Mouse (Mus musculus): ENCODE data around the gene Ror1. TPM values are rescaled to one million over a fixed set of nuclear protein-coding genes. Genes with fewer than 3 reads are reported as not detected.

The Ror1 gene
- 7.1 and 11.1 TPM in 2 replicates for polyA plus RNA-seq (2016; fragmentation: Nextera tagmentation; extraction: Ambion mirVana)

DNA sequence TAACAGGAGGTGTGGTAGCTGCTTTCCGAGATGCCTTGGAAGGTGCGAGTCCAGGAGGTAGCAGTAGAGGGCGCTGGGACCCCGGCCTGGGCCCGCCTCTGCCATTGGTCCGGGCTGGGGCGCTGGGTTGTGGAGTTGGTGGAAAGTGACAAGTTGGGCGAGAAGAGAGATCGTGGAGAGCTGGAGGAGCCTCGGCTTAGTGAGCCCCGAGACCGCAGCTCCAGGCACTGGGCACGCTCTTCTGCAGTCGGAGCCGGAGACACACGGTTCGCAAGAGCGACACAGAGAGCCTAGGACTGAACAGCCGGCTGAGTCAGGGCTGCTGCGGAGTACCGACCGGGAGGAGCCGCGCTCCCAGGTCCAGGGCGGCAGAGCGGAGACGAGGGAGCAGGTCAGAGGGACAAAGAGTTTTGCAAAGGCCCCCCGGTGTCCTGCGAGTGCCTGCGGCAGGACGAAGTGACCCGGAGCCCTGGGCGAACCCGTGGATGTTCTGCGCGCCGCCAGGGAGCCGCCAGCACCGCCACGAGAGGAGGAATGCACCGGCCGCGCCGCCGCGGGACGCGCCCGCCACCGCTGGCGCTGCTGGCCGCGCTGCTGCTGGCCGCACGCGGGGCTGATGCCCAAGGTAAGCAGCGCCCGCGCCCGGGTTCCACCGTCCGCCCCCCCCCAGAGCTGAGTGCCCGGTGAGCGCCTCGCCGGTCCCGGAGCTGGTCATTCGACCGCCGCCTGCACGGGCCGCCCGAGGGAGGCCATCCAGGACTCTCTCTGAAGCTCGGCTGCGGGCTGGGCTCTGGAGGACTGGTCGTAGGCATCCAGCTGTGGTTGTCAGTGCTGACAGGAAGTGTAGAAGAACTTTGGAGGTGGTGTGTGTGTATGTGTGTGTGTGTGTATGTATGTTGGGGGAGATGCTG lies at the start of gene Ror1:
Gene Ror1 (plus strand): TSS at position 107 of the 911 bp plus-strand sequence.
- H3K27me3 ChIP-seq (ENCODE audit: insufficient read depth, poor library complexity, severe bottlenecking): peaks cover 27% of the 10 kb centered on the region

DNA sequence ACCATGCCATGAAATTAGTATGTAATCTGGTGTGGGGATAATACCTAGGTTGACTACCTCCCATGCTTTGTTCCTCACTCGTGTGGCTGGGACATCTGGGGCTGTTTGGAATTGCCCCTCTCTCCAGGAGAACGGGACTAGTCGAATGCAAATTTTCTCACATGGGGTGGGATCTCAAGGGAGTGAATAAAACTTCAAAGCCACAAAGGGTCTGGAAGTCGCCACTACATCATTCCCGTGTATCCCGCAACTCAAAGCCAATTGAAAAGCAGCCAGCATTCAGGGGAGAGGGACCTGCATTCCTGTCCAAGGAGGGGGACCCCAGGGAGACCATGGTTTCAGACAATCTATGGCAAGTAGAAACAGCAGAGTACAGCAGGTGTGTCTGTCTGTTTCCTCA lies 48.5 kb upstream of the Ror1 start:
- Histone ChIP-seq H3K27me3 (ENCODE audit: insufficient read depth, poor library complexity, severe bottlenecking) (no peaks in the 10 kb centered on the region), H3K4me3 (no peak overlapping the region), H3K9me3 (no peaks in the 10 kb centered on the region), H3K4me1 (replicated peaks) (no peaks in the 10 kb centered on the region), H3K27ac (no peak overlapping the region), H3K36me3 (no peaks in the 10 kb centered on the region)
- no peak for DNase-seq (ENCODE audit: low spot score)
- WGBS: 41% methylated on average over 6 of the region's 6 CpGs

More for the DNA sequence above, at the start of gene Ror1:
- peak within 1 kb of the TSS; percentile 88 for H3K4me3 ChIP-seq
- peaks cover 42% of the 10 kb centered on the region for H3K4me1 ChIP-seq (replicated peaks)
- H3K9me3 ChIP-seq: no peaks in the 10 kb centered on the region
- no peaks in the 10 kb centered on the region for H3K36me3 ChIP-seq
- peak within 1 kb of the TSS; percentile 91 for H3K27ac ChIP-seq
- DNase-seq (ENCODE audit: low spot score): peak; percentile 96
- WGBS: under 1% methylated on average over 76 of the region's 76 CpGs

DNA sequence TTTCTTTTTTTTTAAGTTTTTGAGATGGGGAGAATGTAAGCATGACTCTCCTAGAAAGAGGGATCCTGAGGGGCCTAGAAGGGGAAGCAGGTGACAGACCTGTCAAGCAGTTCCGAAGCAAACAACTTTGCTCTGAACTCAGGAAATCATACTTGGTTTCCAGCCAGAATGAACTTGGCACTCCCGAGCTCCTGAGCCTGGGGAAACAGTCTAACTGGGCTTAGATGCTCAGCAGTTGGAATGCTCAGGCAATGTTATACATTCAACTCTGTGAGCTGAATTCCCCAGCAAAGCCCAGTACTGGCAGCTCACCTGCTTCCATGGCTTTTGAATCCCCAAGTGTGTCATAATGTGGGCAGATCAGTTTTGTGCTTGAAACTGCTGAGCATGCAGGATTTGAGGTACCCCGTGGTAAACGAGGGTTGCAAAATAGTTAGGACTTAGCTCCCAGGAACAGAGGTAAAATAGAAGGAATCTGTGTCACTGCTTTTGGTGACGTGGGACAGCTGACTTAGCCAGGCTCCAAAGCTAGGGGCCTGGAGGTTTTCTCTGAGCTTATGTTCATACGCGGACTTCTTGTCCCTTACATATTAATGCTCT lies 47.1 kb upstream of the Ror1 start:
- no peak overlapping the region for H3K4me3 ChIP-seq
- no peaks in the 10 kb centered on the region for H3K4me1 ChIP-seq (replicated peaks)
- 85% methylated on average over 7 of the region's 7 CpGs for WGBS
- no peaks in the 10 kb centered on the region for H3K36me3 ChIP-seq
- DNase-seq (ENCODE audit: low spot score): no peak
- no peaks in the 10 kb centered on the region for H3K9me3 ChIP-seq
- no peaks in the 10 kb centered on the region for H3K27me3 ChIP-seq (ENCODE audit: insufficient read depth, poor library complexity, severe bottlenecking)
- no peak overlapping the region for H3K27ac ChIP-seq

DNA sequence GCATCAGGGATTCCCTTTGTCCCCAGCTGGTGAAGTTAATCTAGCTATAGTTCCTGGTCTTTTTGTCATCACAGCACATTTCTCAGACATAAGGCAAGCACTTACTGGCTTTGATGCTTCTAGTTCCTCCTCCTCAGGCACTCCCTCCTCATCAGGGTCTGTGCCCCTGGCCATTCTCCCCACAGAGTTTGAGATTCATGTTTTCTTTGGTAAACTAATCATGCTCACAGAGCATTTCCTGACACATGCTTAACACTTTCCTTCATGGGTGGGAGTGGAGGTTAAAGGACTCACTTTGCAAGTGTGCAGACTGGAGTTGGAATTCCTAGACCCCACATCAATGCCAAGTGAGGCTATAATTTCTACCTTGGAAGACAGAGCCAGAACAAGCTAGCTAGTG lies 43.8 kb upstream of the Ror1 start:
- no peaks in the 10 kb centered on the region for H3K27me3 ChIP-seq (ENCODE audit: insufficient read depth, poor library complexity, severe bottlenecking)

DNA sequence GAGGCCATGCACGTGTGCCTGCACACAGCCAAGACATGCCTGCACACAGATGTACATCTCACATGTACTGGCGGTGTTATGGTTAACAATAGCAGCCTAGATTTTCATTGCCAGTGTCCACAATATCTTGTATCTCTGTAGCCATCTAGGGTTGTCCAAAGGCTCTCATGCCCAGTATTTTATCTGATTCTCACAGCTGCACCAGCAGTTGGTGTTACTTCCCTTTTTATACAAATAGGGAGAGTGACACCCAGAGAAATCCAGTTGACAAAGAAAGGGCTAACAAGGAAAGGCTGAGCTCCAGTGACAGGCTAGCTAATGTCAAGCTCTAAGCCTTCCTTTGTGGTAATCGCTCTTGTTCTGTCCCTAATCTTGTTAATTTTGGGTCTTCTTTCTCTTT lies 43.3 kb upstream of the Ror1 start:
- 82% methylated on average over 3 of the region's 3 CpGs for WGBS
- Histone ChIP-seq H3K27ac (no peak overlapping the region), H3K4me1 (replicated peaks) (0 out of 2 replicates have a peak, but pooled peaks cover 7% of the 10 kb centered on the region), H3K36me3 (no peaks in the 10 kb centered on the region), H3K27me3 (ENCODE audit: insufficient read depth, poor library complexity, severe bottlenecking) (no peaks in the 10 kb centered on the region), H3K4me3 (no peak overlapping the region), H3K9me3 (no peaks in the 10 kb centered on the region)
- DNase-seq (ENCODE audit: low spot score): no peak

More for the DNA sequence above, 43.8 kb upstream of the Ror1 start:
- no peak for DNase-seq (ENCODE audit: low spot score)
- Histone ChIP-seq H3K27ac (no peak overlapping the region), H3K36me3 (no peaks in the 10 kb centered on the region), H3K4me3 (no peak overlapping the region), H3K4me1 (replicated peaks) (0 out of 2 replicates have a peak, but pooled peaks cover 7% of the 10 kb centered on the region), H3K9me3 (no peaks in the 10 kb centered on the region)

DNA sequence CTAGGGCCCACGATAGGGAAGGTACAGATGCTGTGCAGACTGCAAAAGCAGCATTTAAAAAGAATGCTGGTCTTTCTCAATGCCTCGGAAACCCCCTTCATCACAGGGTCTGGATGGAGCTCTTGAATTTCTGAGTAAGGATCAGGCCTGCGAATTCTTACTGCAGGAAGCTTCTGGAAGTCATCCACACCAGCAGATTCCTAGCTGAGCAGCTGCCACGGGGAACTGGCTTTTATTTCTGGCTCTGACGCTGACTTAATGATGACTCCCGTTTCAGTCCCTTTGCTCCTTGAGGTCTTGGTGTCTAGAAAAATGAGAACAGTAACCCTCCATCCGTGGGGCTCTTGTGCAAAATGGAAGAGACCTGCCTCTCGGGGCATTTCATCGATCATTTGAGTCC lies 39.5 kb upstream of the Ror1 start:
- H3K27me3 ChIP-seq (ENCODE audit: insufficient read depth, poor library complexity, severe bottlenecking): peaks cover 5% of the 10 kb centered on the region; the same call in 1 of the 2 replicates
- WGBS: 75% methylated on average over 9 of the region's 9 CpGs
- DNase-seq (ENCODE audit: low spot score): no peak

DNA sequence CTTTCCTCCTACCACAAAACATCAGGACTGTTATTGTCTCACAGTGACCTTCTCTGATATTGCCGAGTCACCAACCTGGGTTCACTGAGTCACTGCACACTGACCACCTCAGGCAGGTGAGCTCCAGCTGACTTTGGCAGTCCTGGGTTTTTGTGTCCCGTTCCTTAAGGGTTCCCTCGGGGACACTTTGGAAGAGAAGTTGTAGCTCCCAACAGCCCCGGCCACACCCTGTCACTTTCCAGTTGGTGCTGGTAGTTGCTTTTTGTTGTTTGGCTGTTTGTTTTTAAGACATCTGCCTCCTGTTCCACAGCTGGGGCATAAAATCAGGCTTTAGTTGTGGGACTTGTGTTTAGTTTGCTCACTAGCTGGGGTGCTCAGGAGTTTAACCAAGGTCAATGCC lies 39.1 kb upstream of the Ror1 start:
- H3K4me1 ChIP-seq (replicated peaks): peaks cover 16% of the 10 kb centered on the region
- H3K4me3 ChIP-seq: no peak overlapping the region
- WGBS: 76% methylated on average over 4 of the region's 4 CpGs
- H3K9me3 ChIP-seq: no peaks in the 10 kb centered on the region
- H3K27ac ChIP-seq: no peak overlapping the region
- peaks cover 5% of the 10 kb centered on the region; the same call in 1 of the 2 replicates for H3K27me3 ChIP-seq (ENCODE audit: insufficient read depth, poor library complexity, severe bottlenecking)
- no peaks in the 10 kb centered on the region for H3K36me3 ChIP-seq
- DNase-seq (ENCODE audit: low spot score): no peak

More for the DNA sequence above, 39.5 kb upstream of the Ror1 start:
- Histone ChIP-seq H3K36me3 (no peaks in the 10 kb centered on the region), H3K9me3 (no peaks in the 10 kb centered on the region), H3K27ac (no peak overlapping the region), H3K4me3 (no peak overlapping the region), H3K4me1 (replicated peaks) (peaks cover 12% of the 10 kb centered on the region)

DNA sequence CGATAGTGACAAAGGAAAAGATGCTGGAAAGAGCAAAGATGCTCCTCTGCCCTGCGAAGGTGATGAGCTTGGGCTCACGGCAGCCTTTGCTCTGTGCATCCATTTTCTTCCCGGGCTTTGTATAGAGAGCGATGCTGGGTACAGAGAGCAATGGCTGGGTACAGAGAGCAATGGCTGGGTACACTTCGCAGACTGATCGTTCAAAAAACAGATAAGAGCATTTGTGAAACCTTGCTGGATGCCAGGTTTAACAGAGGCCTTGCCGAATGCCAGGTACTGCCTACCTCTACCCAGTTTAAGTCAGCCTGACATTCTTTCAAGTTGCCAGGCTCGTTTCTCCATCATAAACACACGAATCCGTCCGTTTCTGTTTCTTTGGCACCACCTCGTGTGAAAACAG lies 38.2 kb upstream of the Ror1 start:
- no peak for DNase-seq (ENCODE audit: low spot score)
- Histone ChIP-seq H3K36me3 (no peaks in the 10 kb centered on the region), H3K9me3 (no peaks in the 10 kb centered on the region), H3K4me3 (no peak overlapping the region), H3K4me1 (replicated peaks) (peaks cover 20% of the 10 kb centered on the region), H3K27ac (no peak overlapping the region), H3K27me3 (ENCODE audit: insufficient read depth, poor library complexity, severe bottlenecking) (peaks cover 6% of the 10 kb centered on the region)
- 91% methylated on average over 13 of the region's 13 CpGs for WGBS

DNA sequence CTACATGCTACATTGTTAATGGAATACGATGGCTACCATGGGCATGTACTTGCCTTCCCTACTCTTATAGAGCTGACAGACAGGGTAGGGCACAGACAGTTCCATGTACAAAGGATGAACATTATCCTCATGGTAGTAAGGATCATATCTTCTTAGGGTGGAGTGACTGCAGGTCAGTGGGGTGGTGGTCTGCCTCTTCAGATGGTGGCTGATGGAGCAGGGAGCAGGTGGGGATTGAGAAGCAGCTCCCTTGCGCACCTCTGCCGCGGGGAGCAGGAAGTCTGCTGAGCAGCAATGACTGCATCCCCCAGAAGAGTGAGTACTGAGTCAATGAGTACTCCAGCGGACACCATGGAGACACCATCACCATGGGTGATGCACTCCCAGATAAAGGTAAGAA lies 37.0 kb upstream of the Ror1 start:
- H3K36me3 ChIP-seq: no peaks in the 10 kb centered on the region
- no peak for DNase-seq (ENCODE audit: low spot score)
- 95% methylated on average over 5 of the region's 5 CpGs for WGBS
- H3K4me1 ChIP-seq (replicated peaks): peaks cover 20% of the 10 kb centered on the region
- H3K27me3 ChIP-seq (ENCODE audit: insufficient read depth, poor library complexity, severe bottlenecking): peaks cover 8% of the 10 kb centered on the region
- H3K4me3 ChIP-seq: no peak overlapping the region
- no peak overlapping the region for H3K27ac ChIP-seq
- no peaks in the 10 kb centered on the region for H3K9me3 ChIP-seq

DNA sequence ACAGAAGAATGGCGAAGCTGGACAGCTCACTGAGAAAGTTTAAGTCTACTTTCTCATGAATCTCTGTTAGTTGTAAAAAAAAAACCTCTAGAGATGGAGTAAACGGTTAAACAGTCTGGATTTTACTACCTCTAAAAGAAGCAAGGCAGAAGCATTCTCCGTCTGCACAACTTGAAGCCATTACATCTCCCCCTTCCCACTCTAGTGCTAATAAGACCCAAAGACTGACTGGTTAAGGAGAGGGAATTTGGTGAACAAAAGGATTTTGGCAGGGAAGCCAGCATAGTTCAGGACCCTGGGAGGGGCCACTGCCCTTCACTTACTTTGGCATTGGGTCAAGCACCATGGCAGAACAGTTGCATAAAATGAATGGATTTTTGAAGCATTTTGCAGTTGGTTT lies 35.8 kb upstream of the Ror1 start:
- Histone ChIP-seq H3K4me1 (replicated peaks) (peaks cover 20% of the 10 kb centered on the region), H3K36me3 (no peaks in the 10 kb centered on the region), H3K27ac (no peak overlapping the region), H3K9me3 (no peaks in the 10 kb centered on the region), H3K4me3 (no peak overlapping the region), H3K27me3 (ENCODE audit: insufficient read depth, poor library complexity, severe bottlenecking) (peaks cover 8% of the 10 kb centered on the region)
- no peak for DNase-seq (ENCODE audit: low spot score)
- WGBS: 57% methylated on average over 3 of the region's 3 CpGs

DNA sequence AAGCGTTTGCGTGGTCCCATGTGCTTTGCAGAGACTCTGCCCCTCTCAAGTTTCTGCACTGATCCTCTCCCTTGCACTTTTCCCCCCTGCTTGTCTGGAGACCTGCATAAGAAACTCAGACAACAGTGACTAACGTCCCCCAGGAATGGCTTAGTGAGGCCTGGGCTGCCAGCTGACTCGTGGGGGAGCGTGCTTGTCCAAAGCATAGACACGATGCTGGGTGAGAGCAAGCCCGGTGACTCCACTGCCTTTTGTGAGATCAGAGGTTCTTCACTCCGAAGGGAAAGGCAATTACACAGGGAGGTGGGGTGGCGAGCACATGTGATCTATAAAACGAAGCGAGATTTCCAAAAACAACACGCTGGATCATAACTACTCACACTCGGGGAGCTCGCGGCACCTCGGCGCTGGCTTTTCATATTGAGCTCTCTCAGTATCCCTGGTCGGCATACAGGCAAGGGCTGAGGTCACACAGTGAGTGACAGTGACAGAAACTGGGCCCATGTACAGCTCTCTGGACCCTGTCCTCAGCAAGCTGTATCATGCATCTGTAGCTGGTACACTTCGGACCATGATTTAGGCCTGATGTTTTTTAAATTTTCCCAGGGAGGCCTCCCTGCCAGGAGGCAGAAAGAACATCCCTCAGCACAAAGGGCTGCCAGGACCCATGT lies 34.1 kb upstream of the Ror1 start:
- no peaks in the 10 kb centered on the region for H3K9me3 ChIP-seq
- WGBS: 70% methylated on average over 19 of the region's 19 CpGs
- H3K4me1 ChIP-seq (replicated peaks): peaks cover 19% of the 10 kb centered on the region
- H3K36me3 ChIP-seq: no peaks in the 10 kb centered on the region
- H3K4me3 ChIP-seq: no peak overlapping the region
- no peak for DNase-seq (ENCODE audit: low spot score)
- no peak overlapping the region for H3K27ac ChIP-seq
- peaks cover 8% of the 10 kb centered on the region for H3K27me3 ChIP-seq (ENCODE audit: insufficient read depth, poor library complexity, severe bottlenecking)

DNA sequence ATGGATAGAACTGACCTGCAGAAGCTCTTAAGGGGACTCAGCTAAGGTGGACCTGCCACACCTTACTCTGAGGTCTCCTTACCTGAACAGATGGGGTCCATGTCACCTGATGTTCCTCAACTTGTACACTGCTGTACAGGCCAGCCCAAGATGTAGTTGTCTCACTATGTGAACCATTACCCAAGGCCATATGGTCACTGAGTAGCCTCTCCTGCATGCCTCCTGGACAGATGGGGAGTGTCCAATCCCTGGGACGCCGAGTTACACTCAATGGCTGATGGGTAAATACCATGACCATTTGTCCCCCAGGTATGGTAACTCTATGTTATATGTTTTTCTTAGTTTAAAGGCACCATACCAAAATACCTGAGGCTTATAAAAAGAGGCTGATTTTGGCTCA lies 29.9 kb upstream of the Ror1 start:
- DNase-seq (ENCODE audit: low spot score): no peak
- peaks cover 3% of the 10 kb centered on the region; the same call in 1 of the 2 replicates for H3K27me3 ChIP-seq (ENCODE audit: insufficient read depth, poor library complexity, severe bottlenecking)
- no peak overlapping the region for H3K27ac ChIP-seq
- WGBS: 88% methylated on average over 2 of the region's 2 CpGs
- no peak overlapping the region for H3K4me3 ChIP-seq
- no peaks in the 10 kb centered on the region for H3K36me3 ChIP-seq
- peaks cover 24% of the 10 kb centered on the region for H3K4me1 ChIP-seq (replicated peaks)
- H3K9me3 ChIP-seq: no peaks in the 10 kb centered on the region

DNA sequence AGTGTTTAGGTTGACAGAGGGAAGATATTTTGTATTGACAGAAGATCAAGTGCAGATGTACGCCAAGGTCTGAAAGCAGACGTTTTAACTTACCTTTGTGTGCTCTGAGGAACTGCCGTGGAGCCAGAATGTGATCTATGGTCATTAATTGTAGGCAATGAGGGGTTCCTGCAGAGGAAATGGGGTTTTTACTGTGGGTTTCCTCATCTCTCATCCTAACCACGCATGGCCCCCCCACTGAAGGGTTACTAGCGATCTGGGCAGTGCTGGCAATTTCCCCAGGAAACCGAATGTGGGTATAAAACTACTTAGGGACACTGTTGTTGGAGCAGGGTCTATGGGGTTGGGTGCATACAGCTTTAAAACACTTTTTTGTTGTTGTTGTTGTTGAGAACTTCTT lies 25.5 kb upstream of the Ror1 start:
- no peak for DNase-seq (ENCODE audit: low spot score)

More for the DNA sequence above, 25.5 kb upstream of the Ror1 start:
- Histone ChIP-seq H3K27me3 (ENCODE audit: insufficient read depth, poor library complexity, severe bottlenecking) (no peaks in the 10 kb centered on the region; the same call in 1 of the 2 replicates), H3K27ac (no peak overlapping the region), H3K9me3 (no peaks in the 10 kb centered on the region), H3K4me1 (replicated peaks) (peaks cover 15% of the 10 kb centered on the region), H3K36me3 (no peaks in the 10 kb centered on the region), H3K4me3 (no peak overlapping the region)
- 80% methylated on average over 6 of the region's 6 CpGs for WGBS
